Mouse (Mus musculus): ENCODE data around the gene Susd1.

Susd1 gene

DNA sequence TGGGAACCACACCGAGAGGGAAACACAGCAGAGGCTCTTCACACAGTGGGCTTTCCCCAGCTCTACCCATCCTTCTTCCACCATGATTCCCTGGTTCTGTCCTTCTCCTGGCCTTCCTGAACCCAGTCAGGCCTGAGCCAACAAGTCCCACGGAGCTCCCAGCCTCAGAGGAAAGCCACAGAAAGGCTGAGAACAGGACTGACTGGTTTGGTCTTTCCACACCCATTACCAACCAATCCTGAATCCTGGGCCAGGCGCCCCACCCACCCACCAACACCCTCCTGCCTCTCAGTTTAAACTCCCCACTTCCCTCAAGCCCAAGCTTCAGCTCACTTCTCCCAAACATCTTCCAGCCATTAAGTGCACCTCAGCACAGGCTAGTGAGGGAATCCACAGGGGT is 4.4 kb downstream of the Susd1 start:
- no peak for DNase-seq (ENCODE audit: low spot score in 2 of 2)

DNA sequence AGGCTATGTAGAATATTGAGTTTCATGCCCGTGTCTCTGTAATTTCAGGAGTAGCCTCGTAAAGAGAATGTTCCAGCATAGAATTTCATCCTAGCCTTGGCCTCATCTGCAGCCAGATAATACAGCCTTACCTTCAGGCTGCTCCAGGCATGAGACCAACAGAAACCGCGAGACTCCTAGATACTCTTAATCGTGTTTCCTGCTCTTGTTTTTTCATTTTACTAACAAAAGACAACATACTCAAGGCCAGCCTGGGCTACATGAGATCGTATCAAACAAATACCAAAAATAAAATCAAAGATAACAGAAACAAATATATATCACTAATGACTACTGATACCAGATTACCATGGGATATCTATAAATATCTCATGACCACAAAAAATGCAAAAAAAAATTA is 9.3 kb downstream of the Susd1 start:
- DNase-seq (ENCODE audit: low spot score in 2 of 2): no peak

DNA sequence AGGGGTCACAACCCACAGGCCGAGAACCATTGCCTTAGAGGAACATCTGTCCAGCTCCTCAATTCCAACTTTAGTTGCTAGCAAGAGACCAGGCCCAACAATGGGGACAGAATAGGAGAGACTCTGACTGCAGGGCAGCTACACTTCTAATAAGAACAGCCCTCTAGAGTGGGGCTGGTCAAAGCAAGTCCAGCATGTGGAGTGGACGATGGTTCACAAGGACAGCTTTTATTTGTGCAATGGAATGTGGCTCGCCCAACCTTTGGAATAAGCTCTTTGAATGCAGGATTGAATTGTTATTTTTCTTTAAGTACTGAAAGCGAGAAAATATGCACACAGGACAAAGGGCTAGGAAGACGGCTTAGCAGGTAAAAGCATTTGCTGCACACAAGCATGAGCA is 12.0 kb downstream of the Susd1 start:
- no peak for DNase-seq (ENCODE audit: low spot score in 2 of 2)

DNA sequence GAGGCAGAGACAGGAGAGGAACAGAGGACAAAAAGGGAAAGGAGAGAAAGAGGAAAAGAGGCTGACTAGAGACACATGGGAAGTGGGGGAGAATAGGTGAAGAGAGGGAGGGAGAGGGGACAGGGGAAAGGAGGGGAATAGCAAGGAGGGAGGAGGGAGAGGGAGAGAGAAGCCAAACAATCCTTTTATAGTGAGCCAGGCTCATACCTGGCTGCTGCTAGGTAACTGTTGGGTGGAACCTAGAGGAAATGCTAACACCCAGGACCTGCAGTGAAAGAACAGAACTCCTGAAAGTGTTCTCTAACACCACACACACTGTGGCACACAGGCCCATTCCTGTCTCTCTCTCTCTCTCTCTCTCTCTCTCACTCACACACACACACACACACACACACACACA is 15.6 kb downstream of the Susd1 start:
- no peak for DNase-seq (ENCODE audit: low spot score in 2 of 2)

DNA sequence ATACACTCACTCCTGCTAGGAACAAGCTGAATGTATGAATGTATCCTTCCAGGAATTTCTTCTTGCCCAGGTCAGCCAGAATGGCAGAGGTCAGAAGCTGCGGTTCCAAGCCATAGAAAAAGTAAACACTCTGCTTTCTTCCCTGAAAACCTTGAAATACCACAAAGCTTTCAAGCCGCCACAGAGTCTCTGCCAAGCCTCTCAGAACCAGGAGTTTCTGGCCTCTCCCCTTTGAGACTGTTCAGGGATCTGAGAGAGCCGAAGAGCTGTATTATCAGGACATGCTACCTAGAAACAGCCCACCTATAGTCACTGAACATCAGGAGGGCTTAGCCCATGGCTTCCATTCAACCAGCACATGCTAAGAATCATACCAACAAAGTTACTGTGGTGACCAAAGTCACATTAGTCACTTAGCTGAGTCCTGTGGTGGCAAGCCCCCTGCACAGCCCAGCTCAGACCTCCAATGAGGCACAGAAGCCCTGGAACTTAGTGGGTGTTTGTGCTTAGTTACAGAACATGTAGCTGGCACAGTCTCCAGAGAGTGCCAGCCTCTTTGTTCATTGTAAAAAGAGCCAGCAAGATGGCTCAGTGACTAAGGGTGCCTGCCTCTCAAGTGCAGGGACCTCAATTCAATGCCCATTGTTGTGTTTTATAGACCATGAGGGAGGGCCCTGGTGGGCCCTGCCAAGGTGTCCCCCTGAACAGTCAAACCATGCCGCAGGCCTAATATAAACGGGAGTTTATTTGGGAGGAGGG is 16.2 kb downstream of the Susd1 start:
- DNase-seq (ENCODE audit: low spot score in 2 of 2): no peak

DNA sequence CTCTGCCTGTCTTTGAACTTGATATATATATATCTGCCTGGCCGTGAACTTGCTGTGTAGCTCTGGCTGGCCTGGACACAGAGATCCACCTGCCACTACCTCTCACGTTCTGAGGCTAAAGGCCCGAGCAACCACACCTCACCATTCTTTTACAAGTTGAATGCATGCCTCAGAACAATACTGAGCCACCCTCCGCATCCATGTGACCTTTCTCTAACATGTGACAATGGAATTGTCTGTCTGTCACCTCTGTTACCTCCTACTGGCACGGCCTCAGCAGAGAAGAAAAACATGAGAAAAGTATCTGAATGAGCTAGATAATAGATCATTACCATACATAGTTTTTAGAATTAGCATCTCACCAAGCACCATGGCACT is 17.1 kb downstream of the Susd1 start:
- no peak for DNase-seq (ENCODE audit: low spot score in 2 of 2)

DNA sequence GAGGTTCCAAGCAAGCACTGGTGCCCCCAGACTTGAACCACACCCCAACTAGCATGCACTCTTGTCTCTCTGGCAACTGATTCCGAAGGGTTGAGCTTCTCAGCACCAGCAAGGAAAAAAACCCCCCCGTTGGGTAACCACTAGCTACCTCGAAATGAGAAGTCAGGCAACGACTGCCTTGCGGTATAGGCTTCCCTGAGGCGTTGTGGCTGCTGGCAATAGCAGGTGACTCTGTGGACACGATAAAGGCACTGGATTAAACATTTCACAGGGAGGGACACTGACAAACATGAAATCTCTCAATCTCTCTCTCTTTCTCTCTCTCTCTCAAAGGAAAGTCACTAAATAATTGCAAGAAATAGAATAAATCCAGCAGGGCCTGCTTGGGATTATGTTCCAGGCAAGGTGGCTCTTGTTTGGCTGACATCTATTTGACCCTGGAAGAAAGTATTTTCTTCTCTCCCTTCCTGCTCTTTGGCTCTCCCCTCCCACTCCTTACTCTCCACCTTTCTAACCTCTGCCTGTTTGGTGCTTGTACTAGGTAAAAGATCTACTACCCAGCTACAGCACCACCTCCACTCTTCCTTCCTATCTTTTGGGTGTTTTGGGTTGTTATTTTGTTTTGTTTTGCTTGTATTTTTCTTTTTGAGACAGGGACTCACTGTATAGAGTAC is 17.6 kb downstream of the Susd1 start:
- no peak for DNase-seq (ENCODE audit: low spot score in 2 of 2)

DNA sequence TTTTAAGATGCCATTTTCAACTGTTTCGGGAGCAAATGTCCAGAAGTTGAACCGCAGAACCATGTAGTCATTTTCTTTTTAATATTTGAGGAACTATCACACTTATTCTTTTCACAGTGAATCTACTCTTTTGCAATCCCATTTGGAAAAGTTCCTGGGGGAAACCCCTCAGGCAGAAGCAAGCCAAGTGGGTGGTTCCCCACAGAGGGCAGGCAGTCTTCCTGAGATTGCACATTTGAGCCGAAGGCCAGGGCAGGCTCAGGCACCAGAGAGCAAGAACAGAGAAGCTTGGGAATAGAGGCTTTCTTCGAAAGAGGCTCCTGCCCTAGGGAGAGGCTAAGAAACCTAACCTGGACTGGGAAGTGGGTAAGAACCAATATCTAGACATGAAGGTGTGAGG is 19.2 kb downstream of the Susd1 start:
- no peak for DNase-seq (ENCODE audit: low spot score in 2 of 2)

DNA sequence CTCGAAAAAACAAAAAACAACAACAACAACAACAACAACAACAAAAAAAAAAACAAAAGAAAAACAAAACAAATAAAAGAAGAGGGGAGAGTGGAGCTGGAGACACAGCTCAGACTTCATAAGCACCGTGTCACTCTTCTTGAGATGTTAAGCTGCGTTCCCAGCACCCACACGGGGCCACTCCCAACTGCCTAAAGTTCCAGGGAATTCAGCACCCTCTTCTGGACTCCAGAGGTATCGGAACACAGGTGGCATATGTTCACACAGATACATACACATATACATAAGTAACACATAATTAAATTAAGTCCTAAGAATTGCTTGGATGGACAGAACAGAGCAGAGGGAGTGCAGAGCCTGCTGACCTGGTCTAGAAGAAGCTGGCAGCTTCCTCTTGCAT is 25.0 kb downstream of the Susd1 start:
- DNase-seq (ENCODE audit: low spot score in 2 of 2): no peak

DNA sequence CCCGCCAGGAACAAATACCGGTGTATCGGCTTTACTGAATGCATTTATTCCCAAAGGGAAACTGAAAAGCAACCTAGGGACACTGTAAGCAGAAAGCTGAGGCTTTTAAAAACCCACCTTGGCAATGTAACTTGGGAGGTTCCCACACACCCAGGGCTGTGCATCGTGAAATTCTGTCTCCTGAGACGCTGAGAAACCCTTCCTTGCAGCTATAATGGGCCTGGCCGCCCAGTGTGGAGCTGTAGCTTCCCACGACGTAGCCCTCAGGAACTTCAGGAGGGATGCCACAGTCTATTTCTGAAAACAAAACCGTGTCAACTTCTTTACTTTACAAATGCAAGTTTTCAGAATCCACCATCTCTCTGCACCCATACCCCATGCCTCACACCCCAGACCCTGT is 27.3 kb downstream of the Susd1 start:
- no peak for DNase-seq (ENCODE audit: low spot score in 2 of 2)

DNA sequence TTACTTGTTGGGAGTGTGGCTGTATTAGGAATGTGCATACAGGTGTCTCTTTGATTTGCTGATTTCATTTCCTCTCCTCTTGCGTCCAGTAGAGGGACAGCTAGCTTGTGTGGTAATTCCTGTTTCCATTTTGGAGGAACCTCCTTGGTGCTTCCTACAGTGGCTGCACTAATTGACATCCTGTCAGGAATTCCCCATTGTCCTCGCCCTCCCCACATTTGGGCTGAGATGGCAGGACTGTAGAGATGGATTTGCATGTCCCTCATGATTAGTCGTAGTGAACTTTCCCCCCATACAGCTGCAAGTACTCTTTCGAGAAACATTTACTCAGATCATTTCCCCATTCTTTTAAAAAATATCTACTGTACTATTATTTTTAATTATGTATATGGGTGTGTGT is 30.7 kb downstream of the Susd1 start:
- no peak for DNase-seq (ENCODE audit: low spot score in 2 of 2)

DNA sequence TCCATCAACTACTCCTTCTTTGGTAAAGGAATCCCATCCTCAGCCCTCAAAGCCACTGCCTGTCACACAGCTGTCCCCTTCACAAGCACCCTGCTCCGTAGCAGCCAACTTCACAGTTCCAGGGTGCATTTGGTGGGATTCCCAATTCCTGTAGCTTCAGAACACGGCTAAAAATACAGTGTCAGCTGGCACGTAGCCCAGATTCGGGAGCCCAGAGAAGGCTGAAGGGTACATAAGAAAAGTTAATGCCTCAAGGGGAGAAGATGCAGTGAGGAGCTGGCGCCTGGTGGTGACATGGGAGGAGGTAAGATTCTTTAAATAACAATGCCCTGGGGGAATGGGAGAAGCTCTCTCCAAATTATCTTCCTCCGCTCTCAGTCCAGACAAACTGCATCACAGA is 34.1 kb downstream of the Susd1 start:
- no peak for DNase-seq (ENCODE audit: low spot score in 2 of 2)

DNA sequence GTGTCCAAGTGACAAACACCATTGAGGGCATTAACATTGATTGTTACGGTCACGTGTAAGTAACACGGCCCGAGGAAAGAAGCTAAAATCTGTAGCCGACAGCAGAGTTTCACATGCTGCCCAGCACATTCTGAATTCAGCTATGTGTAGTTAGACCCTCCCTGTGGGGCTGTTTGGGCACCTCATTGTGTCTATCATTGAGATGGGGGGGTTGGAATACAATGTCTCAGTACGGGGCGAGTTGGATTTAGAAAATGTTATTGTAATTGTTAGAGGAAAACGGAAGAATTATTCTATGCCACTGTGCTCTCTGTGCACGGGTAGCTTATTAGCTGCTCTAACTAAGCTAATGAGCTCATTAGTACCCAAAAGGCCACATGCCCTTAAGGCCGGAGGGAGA is 37.5 kb downstream of the Susd1 start:
- DNase-seq (ENCODE audit: low spot score in 2 of 2): no peak

DNA sequence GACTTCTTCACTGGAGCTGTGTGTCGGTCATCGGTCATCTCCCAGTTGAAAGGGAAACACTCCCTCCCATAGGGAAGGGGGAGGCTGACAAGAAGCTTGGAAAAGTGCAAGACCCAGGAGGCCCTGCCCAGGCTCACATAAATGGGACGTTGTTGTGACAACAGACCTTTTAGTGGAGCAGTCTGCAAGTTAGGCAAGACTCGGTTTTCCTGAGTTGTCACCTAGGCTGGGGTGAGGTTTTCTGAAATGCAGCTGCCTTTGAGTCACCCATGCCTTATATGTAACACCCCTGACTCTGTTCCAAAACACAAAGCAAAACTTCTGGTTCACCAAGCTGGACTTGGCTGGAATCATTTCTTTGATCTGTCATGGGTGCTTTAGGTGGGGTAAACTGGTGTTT is 39.1 kb downstream of the Susd1 start:
- no peak for DNase-seq (ENCODE audit: low spot score in 2 of 2)

DNA sequence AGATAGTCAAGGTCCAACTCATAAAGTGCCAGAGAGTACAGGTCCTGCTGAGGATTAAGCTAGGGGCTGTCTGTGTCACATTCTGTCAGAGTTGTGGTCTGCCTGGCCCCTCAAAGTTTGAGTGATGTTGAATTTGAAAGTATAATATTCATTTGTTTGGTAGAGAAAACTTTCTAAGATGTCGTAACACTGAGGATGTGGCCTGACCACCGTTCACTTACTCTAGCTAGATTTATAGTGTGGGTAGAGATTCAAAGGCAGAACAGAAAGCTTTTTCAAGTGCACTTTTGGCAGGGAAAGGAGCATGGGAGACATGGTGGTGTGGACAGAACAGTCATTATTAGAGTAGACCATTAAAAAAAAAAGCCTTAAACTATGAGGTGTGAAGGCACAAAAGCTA is 42.9 kb downstream of the Susd1 start:
- DNase-seq (ENCODE audit: low spot score in 2 of 2): no peak

DNA sequence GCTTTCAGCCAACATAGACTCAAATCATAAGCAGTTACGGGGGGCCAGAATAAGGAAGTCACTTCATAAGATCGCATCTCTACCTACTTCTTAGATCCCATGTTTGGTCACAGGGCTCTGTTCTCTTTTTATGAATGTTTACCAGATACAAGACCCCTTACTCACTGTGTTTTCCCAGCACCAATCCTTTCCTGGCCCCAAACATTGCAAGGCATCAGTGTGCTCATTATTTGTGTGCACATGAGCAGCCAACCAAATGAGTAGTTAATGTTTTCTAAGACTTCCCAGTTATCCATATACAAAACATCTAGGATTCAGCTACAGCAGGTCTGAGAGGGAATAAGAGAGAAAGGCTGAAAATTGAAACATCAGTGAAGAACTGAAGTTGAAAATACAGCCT is 44.3 kb downstream of the Susd1 start:
- DNase-seq (ENCODE audit: low spot score in 2 of 2): no peak

DNA sequence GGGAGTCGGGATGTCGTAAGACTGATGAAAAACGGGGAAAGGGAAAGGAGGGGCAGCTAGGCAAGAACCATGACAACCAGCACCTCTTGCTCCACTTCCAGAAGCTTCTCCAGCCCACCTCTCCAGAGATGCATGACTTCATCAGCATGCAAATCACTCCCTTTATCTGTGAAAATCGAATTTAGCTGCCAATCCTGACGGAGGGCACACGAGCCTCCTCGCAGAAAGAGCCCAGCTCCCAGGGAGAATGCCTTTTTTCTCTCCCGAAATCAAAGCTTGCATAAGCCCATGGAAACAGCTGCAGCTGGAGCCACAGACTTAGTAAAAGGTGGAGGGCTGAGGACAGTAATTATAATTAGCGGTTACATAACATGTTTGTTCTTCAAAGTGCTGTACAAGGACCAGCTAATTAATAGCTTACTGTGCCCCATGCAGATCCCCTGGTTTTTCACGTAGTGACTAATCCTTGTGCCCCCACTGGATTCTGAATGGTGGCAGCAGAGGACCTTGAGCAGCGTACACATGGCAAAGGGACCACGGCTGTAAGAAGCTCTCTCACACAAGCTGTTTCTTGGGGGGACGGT is 49.9 kb downstream of the Susd1 start:
- DNase-seq (ENCODE audit: low spot score in 2 of 2): no peak

DNA sequence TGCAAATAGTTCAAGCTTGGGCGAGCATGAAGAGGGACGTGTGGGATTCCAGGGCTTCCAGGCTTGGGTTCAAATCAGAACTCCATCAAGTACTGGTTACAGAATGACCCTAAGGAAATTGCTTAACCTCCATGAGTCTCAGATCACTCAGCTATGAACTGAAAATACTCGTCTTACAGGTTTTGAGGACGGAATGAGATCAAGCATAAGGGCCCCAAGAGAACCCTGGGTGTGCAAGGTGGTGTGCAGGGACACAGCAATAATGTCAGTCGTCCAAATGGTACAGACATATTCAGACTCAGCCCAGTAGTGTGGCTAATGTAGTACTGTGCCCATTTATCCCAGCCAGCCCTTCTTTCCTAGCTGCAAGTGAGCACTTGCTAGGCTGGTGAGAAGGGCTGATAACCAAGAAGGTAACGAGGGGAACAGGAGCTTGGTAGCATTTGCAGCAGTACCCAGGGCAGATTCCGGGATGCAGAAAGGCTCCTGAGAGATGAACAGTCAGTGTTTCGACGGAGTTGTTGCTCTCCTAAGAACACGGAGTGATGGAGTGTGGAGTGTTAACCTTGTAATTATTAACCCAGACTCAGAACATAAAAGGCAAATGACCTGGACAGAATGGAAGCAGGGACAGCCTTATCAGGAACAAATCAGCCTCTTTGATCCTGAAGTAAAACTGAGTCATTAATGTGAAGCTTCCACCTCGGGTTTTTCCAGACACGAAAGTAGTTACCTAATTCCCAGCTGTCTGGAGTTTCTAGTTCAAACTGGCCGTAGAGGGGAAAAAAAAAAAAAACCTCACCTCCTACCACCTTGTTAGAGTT is 50.8 kb downstream of the Susd1 start:
- DNase-seq (ENCODE audit: low spot score in 2 of 2): no peak

DNA sequence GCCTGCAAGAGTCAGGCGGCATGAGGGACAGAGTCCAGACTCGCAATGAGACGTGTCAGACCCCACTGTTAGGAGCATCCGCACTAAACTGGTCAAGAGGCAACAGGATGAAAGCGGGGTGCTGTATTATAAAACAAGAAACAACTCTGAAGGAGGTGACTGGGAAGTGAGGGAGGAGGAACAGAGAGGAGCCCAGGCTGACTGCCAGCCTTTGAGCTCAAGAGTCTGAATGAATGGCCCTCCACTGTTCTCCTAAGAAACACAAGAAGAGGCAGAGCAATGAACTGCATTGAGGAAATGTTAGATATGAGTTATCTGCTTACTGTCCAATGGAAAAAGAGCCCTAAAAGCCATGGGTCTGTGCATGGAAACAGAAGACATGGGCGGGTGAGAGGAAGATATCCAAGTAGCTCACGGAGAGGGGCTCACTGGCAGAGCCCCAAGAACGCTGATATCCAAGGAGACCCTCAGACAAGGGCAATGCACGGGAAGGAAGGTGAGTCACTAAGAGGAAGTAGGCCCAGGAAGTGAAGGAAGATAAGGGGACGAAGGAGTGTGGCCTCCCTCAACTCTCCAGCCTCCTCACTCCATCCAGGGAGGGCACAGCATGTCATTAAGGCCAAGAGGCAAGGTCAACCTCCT is 53.1 kb downstream of the Susd1 start:
- DNase-seq (ENCODE audit: low spot score in 2 of 2): no peak

DNA sequence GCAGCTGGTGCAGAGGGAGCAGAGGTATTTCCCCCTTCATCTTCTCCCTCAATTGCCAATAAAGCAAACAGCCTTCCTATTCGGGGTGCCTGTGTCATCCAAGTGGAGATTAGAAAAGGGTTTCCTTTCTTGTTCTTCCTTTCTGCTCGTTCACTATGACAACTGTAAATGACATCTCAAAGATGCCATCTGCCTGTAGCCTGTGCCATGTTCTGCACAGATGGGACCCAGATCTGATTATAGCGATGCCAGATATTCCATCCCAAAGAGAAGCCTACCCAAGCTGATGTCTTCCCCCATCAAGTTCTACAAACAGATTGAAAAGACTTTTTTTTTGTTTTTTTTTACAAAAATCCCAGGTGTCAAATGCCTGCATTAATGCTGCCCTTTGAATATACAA is 54.6 kb downstream of the Susd1 start:
- DNase-seq (ENCODE audit: low spot score in 2 of 2): no peak

DNA sequence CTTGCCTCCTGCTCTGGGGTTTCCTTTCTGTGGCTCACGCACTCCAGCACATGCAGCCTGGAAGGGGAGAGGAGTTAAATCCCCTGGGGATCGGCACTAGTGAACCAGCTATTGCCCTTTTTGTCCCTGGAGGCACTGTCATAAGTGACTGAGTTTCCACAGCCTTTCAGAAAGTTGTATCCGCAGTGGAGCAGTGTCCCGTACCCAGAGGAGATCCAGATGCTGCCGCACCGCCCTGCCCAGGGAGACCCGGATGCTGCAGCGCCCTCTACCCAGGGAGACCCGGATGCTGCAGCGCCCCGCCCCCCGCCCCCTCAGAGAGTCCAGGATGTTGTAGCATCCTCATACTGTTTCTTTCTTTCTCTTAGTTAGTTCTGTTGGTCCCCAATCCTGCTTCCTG is 56.3 kb downstream of the Susd1 start:
- DNase-seq (ENCODE audit: low spot score in 2 of 2): no peak

All from urinary bladder, postnatal 4 days (tissue).